Mouse (Mus musculus): ENCODE results near the gene Il34. TPM values are rescaled to one million over a fixed set of nuclear protein-coding genes. Genes with fewer than 3 reads are reported as not detected.

Il34 gene
- polyA plus RNA-seq, 1 experiment from 2014 or later: 1.1 TPM

GRCm38 (mm10) chr8:110806146-110806545 is 422 bp upstream of the Il34 start:
- no peak overlapping the region for H3K4me3 ChIP-seq
- no peak overlapping the region for H3K27ac ChIP-seq
- ATAC-seq (ENCODE audit: low FRiP score): no peak
- no peaks in the 10 kb centered on the region for H3K4me1 ChIP-seq
- no peak overlapping the region for H3K9ac ChIP-seq
- 94% methylated on average over 1 of the region's 1 CpGs for WGBS
- H3K9me3 ChIP-seq (replicated peaks): no peaks in the 10 kb centered on the region
- no peaks in the 10 kb centered on the region for H3K27me3 ChIP-seq
- peaks cover 27% of the 10 kb centered on the region for H3K36me3 ChIP-seq
- H3K4me2 ChIP-seq (replicated peaks): no peak overlapping the region

GRCm38 (mm10) chr8:110804825-110805514 is 754 bp downstream of the Il34 start:
- Histone ChIP-seq H3K9me3 (replicated peaks) (no peaks in the 10 kb centered on the region), H3K9ac (no peak overlapping the region), H3K4me2 (replicated peaks) (no peak overlapping the region), H3K4me3 (no peak overlapping the region), H3K27me3 (no peaks in the 10 kb centered on the region), H3K4me1 (no peaks in the 10 kb centered on the region), H3K27ac (no peak overlapping the region), H3K36me3 (peaks cover 16% of the 10 kb centered on the region)
- WGBS: 61% methylated on average over 3 of the region's 3 CpGs
- no peak for ATAC-seq (ENCODE audit: low FRiP score)

GRCm38 (mm10) chr8:110803856-110804255 is 1.9 kb downstream of the Il34 start:
- H3K27ac ChIP-seq: no peak overlapping the region
- H3K27me3 ChIP-seq: no peaks in the 10 kb centered on the region
- no peak overlapping the region for H3K4me3 ChIP-seq
- no peak overlapping the region for H3K9ac ChIP-seq
- ATAC-seq (ENCODE audit: low FRiP score): no peak
- no peaks in the 10 kb centered on the region for H3K9me3 ChIP-seq (replicated peaks)
- no peak overlapping the region for H3K4me2 ChIP-seq (replicated peaks)
- 91% methylated on average over 9 of the region's 9 CpGs for WGBS
- peaks cover 4% of the 10 kb centered on the region; the same call in 1 of the 2 replicates for H3K36me3 ChIP-seq
- no peaks in the 10 kb centered on the region for H3K4me1 ChIP-seq

GRCm38 (mm10) chr8:110802988-110803387 is 2.7 kb downstream of the Il34 start:
- ATAC-seq (ENCODE audit: low FRiP score): no peak
- 81% methylated on average over 5 of the region's 5 CpGs for WGBS
- H3K4me2 ChIP-seq (replicated peaks): no peak overlapping the region
- no peak overlapping the region for H3K4me3 ChIP-seq
- no peaks in the 10 kb centered on the region for H3K27me3 ChIP-seq
- H3K27ac ChIP-seq: no peak overlapping the region
- no peaks in the 10 kb centered on the region for H3K36me3 ChIP-seq
- no peak overlapping the region for H3K9ac ChIP-seq
- H3K9me3 ChIP-seq (replicated peaks): no peaks in the 10 kb centered on the region
- H3K4me1 ChIP-seq: no peaks in the 10 kb centered on the region

- Histone ChIP-seq H3K4me2 (replicated peaks) (no peak overlapping the region), H3K4me1 (no peaks in the 10 kb centered on the region), H3K27ac (no peak overlapping the region), H3K9ac (no peak overlapping the region), H3K4me3 (no peak overlapping the region), H3K27me3 (no peaks in the 10 kb centered on the region), H3K36me3 (no peaks in the 10 kb centered on the region), H3K9me3 (replicated peaks) (no peaks in the 10 kb centered on the region; the same call in 1 of the 2 replicates)
- no peak for ATAC-seq (ENCODE audit: low FRiP score)
- 96% methylated on average over 8 of the region's 8 CpGs for WGBS
These were observed 8.6 kb downstream of the Il34 start for GRCm38 (mm10) chr8:110797086-110797485.

- WGBS: 94% methylated on average over 7 of the region's 7 CpGs
- H3K4me3 ChIP-seq: no peak overlapping the region
- H3K9ac ChIP-seq: no peak overlapping the region
- H3K4me2 ChIP-seq (replicated peaks): no peak overlapping the region
- no peaks in the 10 kb centered on the region; the same call in 1 of the 2 replicates for H3K9me3 ChIP-seq (replicated peaks)
- no peak overlapping the region for H3K27ac ChIP-seq
- H3K36me3 ChIP-seq: no peaks in the 10 kb centered on the region
- no peaks in the 10 kb centered on the region for H3K4me1 ChIP-seq
- ATAC-seq (ENCODE audit: low FRiP score): no peak
- no peaks in the 10 kb centered on the region for H3K27me3 ChIP-seq
These were observed 11.3 kb downstream of the Il34 start for GRCm38 (mm10) chr8:110794363-110794965.

- 92% methylated on average over 9 of the region's 9 CpGs for WGBS
- H3K9ac ChIP-seq: no peak overlapping the region
These were observed 11.8 kb downstream of the Il34 start for GRCm38 (mm10) chr8:110793936-110794335.

GRCm38 (mm10) chr8:110793511-110793910 is 12.2 kb downstream of the Il34 start:
- no peak overlapping the region for H3K4me2 ChIP-seq (replicated peaks)
- H3K4me1 ChIP-seq: no peaks in the 10 kb centered on the region
- no peaks in the 10 kb centered on the region; the same call in 1 of the 2 replicates for H3K9me3 ChIP-seq (replicated peaks)
- H3K9ac ChIP-seq: no peak overlapping the region
- ATAC-seq (ENCODE audit: low FRiP score): no peak
- no peaks in the 10 kb centered on the region for H3K27me3 ChIP-seq
- WGBS: 83% methylated on average over 9 of the region's 9 CpGs
- no peak overlapping the region for H3K27ac ChIP-seq
- H3K4me3 ChIP-seq: no peak overlapping the region
- H3K36me3 ChIP-seq: no peaks in the 10 kb centered on the region

More at GRCm38 (mm10) chr8:110793936-110794335, 11.8 kb downstream of the Il34 start:
- H3K4me1 ChIP-seq: no peaks in the 10 kb centered on the region
- H3K36me3 ChIP-seq: no peaks in the 10 kb centered on the region
- no peak for ATAC-seq (ENCODE audit: low FRiP score)
- no peak overlapping the region for H3K4me2 ChIP-seq (replicated peaks)
- no peaks in the 10 kb centered on the region; the same call in 1 of the 2 replicates for H3K9me3 ChIP-seq (replicated peaks)
- H3K4me3 ChIP-seq: no peak overlapping the region
- no peaks in the 10 kb centered on the region for H3K27me3 ChIP-seq
- H3K27ac ChIP-seq: no peak overlapping the region

GRCm38 (mm10) chr8:110792574-110793200 is 13.0 kb downstream of the Il34 start:
- Histone ChIP-seq H3K4me2 (replicated peaks) (no peak overlapping the region), H3K27ac (no peak overlapping the region), H3K4me1 (no peaks in the 10 kb centered on the region), H3K9ac (no peak overlapping the region), H3K9me3 (replicated peaks) (no peaks in the 10 kb centered on the region; the same call in 1 of the 2 replicates), H3K36me3 (no peaks in the 10 kb centered on the region), H3K4me3 (no peak overlapping the region), H3K27me3 (no peaks in the 10 kb centered on the region)
- no peak for ATAC-seq (ENCODE audit: low FRiP score)
- WGBS: 81% methylated on average over 11 of the region's 11 CpGs

GRCm38 (mm10) chr8:110791164-110791563 is 14.6 kb downstream of the Il34 start:
- 77% methylated on average over 10 of the region's 10 CpGs for WGBS
- H3K27me3 ChIP-seq: no peaks in the 10 kb centered on the region
- no peaks in the 10 kb centered on the region; the same call in 1 of the 2 replicates for H3K9me3 ChIP-seq (replicated peaks)
- H3K4me2 ChIP-seq (replicated peaks): no peak overlapping the region
- no peaks in the 10 kb centered on the region for H3K36me3 ChIP-seq
- ATAC-seq (ENCODE audit: low FRiP score): no peak
- no peak overlapping the region for H3K9ac ChIP-seq
- H3K4me1 ChIP-seq: no peaks in the 10 kb centered on the region
- H3K4me3 ChIP-seq: no peak overlapping the region
- H3K27ac ChIP-seq: no peak overlapping the region

GRCm38 (mm10) chr8:110790270-110790669 is 15.5 kb downstream of the Il34 start:
- no peaks in the 10 kb centered on the region for H3K9me3 ChIP-seq (replicated peaks)
- WGBS: 80% methylated on average over 6 of the region's 6 CpGs

GRCm38 (mm10) chr8:110789571-110789970 is 16.2 kb downstream of the Il34 start:
- no peak overlapping the region for H3K27ac ChIP-seq
- 63% methylated on average over 12 of the region's 12 CpGs for WGBS
- H3K36me3 ChIP-seq: no peaks in the 10 kb centered on the region
- no peaks in the 10 kb centered on the region for H3K4me1 ChIP-seq
- no peaks in the 10 kb centered on the region for H3K9me3 ChIP-seq (replicated peaks)
- H3K27me3 ChIP-seq: no peaks in the 10 kb centered on the region
- no peak overlapping the region for H3K4me2 ChIP-seq (replicated peaks)
- no peak overlapping the region for H3K9ac ChIP-seq
- no peak overlapping the region for H3K4me3 ChIP-seq
- ATAC-seq (ENCODE audit: low FRiP score): no peak

More at GRCm38 (mm10) chr8:110790270-110790669, 15.5 kb downstream of the Il34 start:
- Histone ChIP-seq H3K4me3 (no peak overlapping the region), H3K4me1 (no peaks in the 10 kb centered on the region), H3K36me3 (no peaks in the 10 kb centered on the region), H3K9ac (no peak overlapping the region; the same call in 1 of the 2 replicates), H3K27ac (no peak overlapping the region), H3K4me2 (replicated peaks) (no peak overlapping the region), H3K27me3 (no peaks in the 10 kb centered on the region)
- ATAC-seq (ENCODE audit: low FRiP score): no peak
